In genomic region chr9:29578226-29578625, GRCm38 (mm10) we compare ENCODE assay signal across 24 mouse cellular contexts.
DNase-seq lines count a peak whose midpoint lies in the region; ATAC-seq and TF ChIP-seq lines count a peak whose summit lies in the region.
"Had no signal": no experiment of that assay in that cellular context is flagged by ENCODE, and none has a peak within 500 bp of the region (broad histone marks: within the 10 kb centered on the region; RNA-seq: fewer than 3 reads in every experiment).

No protein-coding gene starts in this region.

- no peaks in the 10 kb centered on the region for H3K9me3 ChIP-seq in hindbrain, embryonic 15.5 days
- H3K9me3 ChIP-seq in hindbrain, embryonic 10.5 days, result no peaks in the 10 kb centered on the region
- H3K9me3 ChIP-seq in midbrain, embryonic 13.5 days, result no peaks in the 10 kb centered on the region
- H3K9me3 ChIP-seq in midbrain, embryonic 15.5 days, result no peaks in the 10 kb centered on the region
- H3K9me3 ChIP-seq: embryonic facial prominence, embryonic 12.5 days; embryonic facial prominence, embryonic 15.5 days; intestine, embryonic 15.5 days had no signal

- H3K9ac ChIP-seq in hindbrain, embryonic 15.5 days, result no peak overlapping the region
- H3K9ac ChIP-seq in midbrain, embryonic 13.5 days (replicated peaks), result no peak overlapping the region
- no peak overlapping the region for H3K9ac ChIP-seq in midbrain, embryonic 15.5 days
- H3K9ac ChIP-seq: embryonic facial prominence, embryonic 12.5 days; embryonic facial prominence, embryonic 15.5 days; forebrain, postnatal 0 days; hindbrain, embryonic 14.5 days; intestine, embryonic 15.5 days had no signal

- peaks cover 30% of the 10 kb centered on the region; the same call in 1 of the 2 replicates for H3K4me1 ChIP-seq in cerebellum, adult 2 months (ENCODE audit: control insufficient read depth, insufficient read depth, low read length)
- H3K4me1 ChIP-seq in hindbrain, embryonic 15.5 days (replicated peaks), result peaks cover 10% of the 10 kb centered on the region
- H3K4me1 ChIP-seq in hindbrain, embryonic 10.5 days (replicated peaks), result peaks cover 7% of the 10 kb centered on the region
- peaks cover 10% of the 10 kb centered on the region for H3K4me1 ChIP-seq in midbrain, embryonic 13.5 days (replicated peaks)
- peaks cover 8% of the 10 kb centered on the region for H3K4me1 ChIP-seq in midbrain, embryonic 15.5 days
- H3K4me1 ChIP-seq: embryonic facial prominence, embryonic 12.5 days; embryonic facial prominence, embryonic 15.5 days; intestine, embryonic 15.5 days had no signal

- TF ChIP-seq CTCF in cerebellum, adult 2 months (IDR thresholded peaks at IDR 0.05; ENCODE audit: borderline replicate concordance, insufficient read depth, low read depth, low read length), result no peak

- H3K36me3 ChIP-seq in hindbrain, embryonic 15.5 days, result no peaks in the 10 kb centered on the region
- H3K36me3 ChIP-seq in hindbrain, embryonic 10.5 days, result no peaks in the 10 kb centered on the region
- no peaks in the 10 kb centered on the region for H3K36me3 ChIP-seq in midbrain, embryonic 13.5 days
- no peaks in the 10 kb centered on the region for H3K36me3 ChIP-seq in midbrain, embryonic 15.5 days (replicated peaks)
- H3K36me3 ChIP-seq: embryonic facial prominence, embryonic 12.5 days; embryonic facial prominence, embryonic 15.5 days; G1E; intestine, embryonic 15.5 days had no signal

- ATAC-seq in hindbrain, embryonic 15.5 days (ENCODE audit: low FRiP score, low read depth), result no peak
- ATAC-seq in midbrain, embryonic 13.5 days, result no peak
- no peak for ATAC-seq in midbrain, embryonic 15.5 days (replicated peaks)
- ATAC-seq: forebrain, embryonic 14.5 days; forebrain, postnatal 0 days; intestine, embryonic 15.5 days; Patski had no signal

- no peak overlapping the region for H3K4me2 ChIP-seq in hindbrain, embryonic 15.5 days
- H3K4me2 ChIP-seq in midbrain, embryonic 13.5 days (replicated peaks), result no peak overlapping the region
- no peak overlapping the region for H3K4me2 ChIP-seq in midbrain, embryonic 15.5 days
- H3K4me2 ChIP-seq: embryonic facial prominence, embryonic 12.5 days; embryonic facial prominence, embryonic 15.5 days; heart, embryonic 11.5 days; hindbrain, embryonic 14.5 days; intestine, embryonic 15.5 days had no signal

- 72% methylated on average over 11 of the region's 11 CpGs for WGBS in cerebellum, adult 2 months
- WGBS in hindbrain, embryonic 15.5 days, result 55% methylated on average over 11 of the region's 11 CpGs
- WGBS in hindbrain, embryonic 10.5 days, result 73% methylated on average over 11 of the region's 11 CpGs
- WGBS in midbrain, embryonic 13.5 days, result 72% methylated on average over 11 of the region's 11 CpGs
- 69% methylated on average over 11 of the region's 11 CpGs for WGBS in midbrain, embryonic 15.5 days

- no peak for DNase-seq in cerebellum, adult 2 months
- no peak for DNase-seq in cerebellum, adult 9-11 months
- DNase-seq in hindbrain, embryonic 10.5 days (ENCODE audit: low spot score), result no peak
- no peak for DNase-seq in heart, adult 11 months
- DNase-seq: adrenal gland, postnatal 10 days; adrenal gland, postnatal 36 days; B cell, adult 2 months; cerebellum, adult 11 months; forebrain, postnatal 0 days; gastrocnemius, postnatal 10 days; gastrocnemius, postnatal 36 days; kidney, adult 11 months had no signal

- peak overlapping the region; percentile 73; the same call in 1 of the 2 replicates for H3K27ac ChIP-seq in cerebellum, adult 2 months (ENCODE audit: insufficient read depth, low read length)
- 0 out of 2 replicates have a peak overlapping the region, but pooled peaks have one; percentile 30 for H3K27ac ChIP-seq in hindbrain, embryonic 15.5 days (replicated peaks)
- no peak overlapping the region for H3K27ac ChIP-seq in hindbrain, embryonic 10.5 days
- 0 out of 2 replicates have a peak overlapping the region, but pooled peaks have one; percentile 44 for H3K27ac ChIP-seq in midbrain, embryonic 13.5 days
- no peak overlapping the region for H3K27ac ChIP-seq in midbrain, embryonic 15.5 days
- H3K27ac ChIP-seq: embryonic facial prominence, embryonic 12.5 days; embryonic facial prominence, embryonic 15.5 days; hindbrain, embryonic 14.5 days; intestine, embryonic 15.5 days had no signal

- no peaks in the 10 kb centered on the region for H3K27me3 ChIP-seq in cerebellum, adult 2 months (ENCODE audit: control insufficient read depth, insufficient read depth, low read length)
- no peaks in the 10 kb centered on the region for H3K27me3 ChIP-seq in hindbrain, embryonic 15.5 days
- H3K27me3 ChIP-seq in hindbrain, embryonic 10.5 days (ENCODE audit: insufficient read depth, poor library complexity, severe bottlenecking), result no peaks in the 10 kb centered on the region
- no peaks in the 10 kb centered on the region for H3K27me3 ChIP-seq in midbrain, embryonic 13.5 days
- H3K27me3 ChIP-seq in midbrain, embryonic 15.5 days (replicated peaks), result no peaks in the 10 kb centered on the region
- H3K27me3 ChIP-seq: CH12.LX; embryonic facial prominence, embryonic 15.5 days; intestine, embryonic 15.5 days had no signal

- no peak for TF ChIP-seq POLR2A in cerebellum, adult 2 months (IDR thresholded peaks at IDR 0.05; ENCODE audit: borderline replicate concordance, insufficient read depth, low read length)

- no peak overlapping the region for H3K4me3 ChIP-seq in cerebellum, adult 2 months (replicated peaks; ENCODE audit: insufficient read depth, low read depth, low read length)
- H3K4me3 ChIP-seq in hindbrain, embryonic 15.5 days, result no peak overlapping the region
- H3K4me3 ChIP-seq in hindbrain, embryonic 10.5 days, result no peak overlapping the region
- H3K4me3 ChIP-seq in midbrain, embryonic 13.5 days (replicated peaks), result no peak overlapping the region
- H3K4me3 ChIP-seq in midbrain, embryonic 15.5 days, result no peak overlapping the region
- H3K4me3 ChIP-seq: embryonic facial prominence, embryonic 12.5 days; embryonic facial prominence, embryonic 15.5 days; intestine, embryonic 15.5 days had no signal

Comparison
In these comparisons a context has a peak if more than half of its experiments do, and no peak if none do; other contexts are left out.
1. H3K27ac ChIP-seq: peak in cerebellum, adult 2 months (single experiment), hindbrain, embryonic 15.5 days (single experiment) and midbrain, embryonic 13.5 days (single experiment); none in hindbrain, embryonic 10.5 days (single experiment) and midbrain, embryonic 15.5 days (single experiment).